Mouse (Mus musculus) bone marrow, adult 2 months (tissue): ENCODE measurements at regions not wholly inside any gene's neighbourhood (a gene's known extent, or its start where the extent isn't known, plus 50 kb on each side); places are given as distances from the start of the nearest gene placed in this dataset.

Experiments used
- CTCF ChIP-seq: fragments of 200-500 bp; IDR thresholded peaks from 2 replicates; pipeline ENCODE4 v1.5.1; 2011; ENCODE audit warnings: low read length, control low read depth; ENCODE audit not compliant: control insufficient read depth, insufficient read depth
- POLR2A ChIP-seq: fragments of 200-500 bp; IDR thresholded peaks from 2 replicates; pipeline ENCODE4 v1.6.1; 2011; ENCODE audit warnings: low read depth, mild to moderate bottlenecking, control low read depth, low read length, borderline replicate concordance; ENCODE audit not compliant: control insufficient read depth

DNA sequence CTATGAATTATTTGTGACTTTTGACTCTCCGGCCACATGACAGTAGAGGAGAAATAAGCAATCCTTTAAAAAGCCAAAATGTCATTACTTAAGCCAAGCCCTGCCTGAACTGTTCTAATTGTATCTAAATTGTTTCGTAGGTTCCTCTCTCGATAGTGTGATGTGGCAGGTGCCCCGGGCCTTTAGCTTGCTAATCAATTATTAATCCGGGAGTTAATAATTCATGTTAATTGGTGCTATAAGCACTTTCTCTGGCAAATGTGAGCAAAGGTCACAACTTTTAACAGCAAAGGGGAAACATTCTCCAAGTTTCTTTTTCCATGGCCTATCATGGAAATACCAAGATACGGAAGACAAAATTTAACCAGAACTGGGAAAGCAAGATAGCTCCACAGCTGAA lies 235.9 kb downstream of the Setd4 start:
- TF ChIP-seq CTCF, result no peak
- no peak for TF ChIP-seq POLR2A
